Mouse (Mus musculus) skeletal muscle tissue, adult 2 months (tissue): ENCODE measurements around the gene Btf3.

Experiments used
- DNase-seq: peaks from one replicate; pipeline ENCODE4 v3.0.0-alpha.2; 2012; ENCODE audit warnings: low read depth, low spot score

Btf3 gene

GRCm38 (mm10) chr13:98336205-98336604, 19.4 kb upstream of the Btf3 start:
- no peak for DNase-seq

DNA sequence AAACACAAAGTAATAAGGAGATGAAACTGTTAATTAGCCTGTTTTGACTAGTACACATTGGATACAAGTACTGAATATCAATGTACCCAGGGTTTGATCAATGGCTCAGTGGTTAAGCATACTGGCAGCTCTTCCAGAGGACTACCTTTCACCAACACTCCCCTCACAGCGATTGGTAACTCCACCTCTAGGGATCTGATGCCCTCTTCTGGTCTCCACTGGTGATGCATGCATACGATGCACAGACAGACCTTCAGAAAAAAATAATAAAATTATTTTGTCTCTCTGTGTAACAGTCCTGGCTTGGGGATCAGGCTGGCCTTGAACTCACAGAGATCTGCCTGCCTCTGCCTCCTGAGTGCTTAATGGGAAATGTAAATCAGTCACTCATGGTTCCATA, 15.3 kb upstream of the Btf3 start:
- no peak for DNase-seq

- no peak for DNase-seq
Measured at GRCm38 (mm10) chr13:98325034-98325433, 8.2 kb upstream of the Btf3 start.

DNA sequence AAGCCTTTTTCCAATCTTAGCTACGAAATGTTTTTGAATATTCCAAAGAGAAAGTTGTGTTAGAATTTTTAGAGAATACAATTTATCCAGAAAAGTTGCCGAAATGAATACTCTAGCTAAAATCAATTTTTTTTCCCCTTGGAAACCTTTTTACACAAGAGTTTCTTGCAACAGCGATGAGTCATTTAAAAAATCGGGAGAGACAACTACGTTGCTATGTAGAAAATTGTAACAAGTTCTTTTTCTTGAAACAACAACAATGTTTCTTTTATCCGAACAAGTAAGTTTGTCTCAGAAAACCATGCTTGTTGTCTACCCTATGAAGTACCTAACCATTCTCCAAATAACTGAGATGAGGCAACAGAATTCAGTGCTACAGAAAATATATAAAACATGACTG, 1.1 kb upstream of the Btf3 start:
- no peak for DNase-seq

GRCm38 (mm10) chr13:98317246-98317677, 456 bp upstream of the Btf3 start:
- DNase-seq = no peak

GRCm38 (mm10) chr13:98316140-98316479, 696 bp downstream of the Btf3 start:
- no peak for DNase-seq

- DNase-seq = no peak
Measured at GRCm38 (mm10) chr13:98315124-98315523, 1.7 kb downstream of the Btf3 start.

- DNase-seq = no peak
Measured at GRCm38 (mm10) chr13:98313631-98314030, 3.2 kb downstream of the Btf3 start.

- DNase-seq = no peak
Measured at GRCm38 (mm10) chr13:98311597-98311996, 5.2 kb downstream of the Btf3 start.

GRCm38 (mm10) chr13:98308724-98309123, 8.1 kb downstream of the Btf3 start:
- no peak for DNase-seq

DNA sequence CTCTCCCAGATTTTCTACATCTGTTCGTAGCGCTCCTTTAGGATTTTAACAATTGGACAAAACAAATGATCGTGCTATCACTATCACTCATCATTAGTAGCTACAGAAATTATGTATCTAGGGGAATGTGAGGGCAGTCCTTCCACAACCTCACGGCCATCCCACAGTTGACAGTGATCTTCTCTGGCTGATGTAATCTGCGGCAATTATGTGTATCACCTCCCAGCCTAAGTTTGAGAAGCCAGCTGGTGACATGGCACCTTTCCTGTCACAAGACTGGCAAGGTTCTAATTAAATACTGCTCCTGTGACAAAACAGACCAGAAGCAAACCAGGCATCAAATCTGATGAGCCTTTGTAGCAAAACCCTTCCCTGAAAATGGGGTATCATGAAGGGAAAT, 8.8 kb downstream of the Btf3 start:
- DNase-seq = no peak

DNA sequence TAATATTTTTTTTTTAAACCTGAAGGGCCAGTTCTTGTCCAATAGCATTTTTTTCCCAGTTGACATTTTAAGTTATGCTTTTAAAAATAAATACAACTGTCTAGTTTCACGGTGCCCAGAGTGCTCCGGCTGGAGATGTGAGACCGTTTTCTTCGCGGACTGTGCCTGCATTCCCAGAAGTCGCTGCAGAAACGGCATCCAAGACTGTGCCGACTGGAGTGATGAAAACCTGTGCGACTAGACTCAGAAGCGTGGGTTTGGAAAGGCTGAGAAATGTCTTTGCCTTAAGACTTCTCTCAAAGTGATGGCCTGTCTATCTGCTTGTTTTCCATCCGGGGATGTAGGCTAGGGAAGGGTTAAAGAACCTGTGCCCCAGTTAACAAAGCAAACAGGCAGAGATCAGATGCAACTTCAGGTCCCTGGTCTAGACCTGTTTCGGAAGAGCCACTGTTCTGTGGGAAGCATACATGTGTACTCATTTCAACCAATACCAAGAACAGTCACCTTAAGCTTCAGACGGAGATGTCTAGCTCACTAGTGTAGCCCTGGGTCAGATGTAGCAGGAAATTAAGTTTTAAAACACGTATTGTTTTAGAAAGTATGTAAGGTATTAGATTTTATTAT, 9.8 kb downstream of the Btf3 start:
- DNase-seq = no peak

DNA sequence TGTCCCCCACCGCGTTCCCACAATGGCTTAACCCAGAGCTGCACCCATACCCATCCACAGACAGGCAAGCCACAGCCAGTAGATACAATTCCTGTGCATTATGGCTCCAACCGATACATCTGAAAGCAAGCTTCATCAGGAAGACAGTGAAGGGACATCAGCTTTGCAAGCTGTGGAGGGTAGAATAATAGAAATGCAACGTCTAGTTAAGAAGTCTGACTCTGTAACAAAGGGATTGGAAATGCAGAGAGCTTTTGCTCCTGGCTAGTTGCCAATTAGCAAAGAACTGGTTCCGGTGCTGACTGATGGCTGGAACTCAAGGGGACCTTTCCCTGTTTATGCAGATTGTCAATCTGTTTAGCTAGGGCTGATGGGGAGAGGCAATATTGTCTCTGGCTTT, 10.4 kb downstream of the Btf3 start:
- no peak for DNase-seq

DNA sequence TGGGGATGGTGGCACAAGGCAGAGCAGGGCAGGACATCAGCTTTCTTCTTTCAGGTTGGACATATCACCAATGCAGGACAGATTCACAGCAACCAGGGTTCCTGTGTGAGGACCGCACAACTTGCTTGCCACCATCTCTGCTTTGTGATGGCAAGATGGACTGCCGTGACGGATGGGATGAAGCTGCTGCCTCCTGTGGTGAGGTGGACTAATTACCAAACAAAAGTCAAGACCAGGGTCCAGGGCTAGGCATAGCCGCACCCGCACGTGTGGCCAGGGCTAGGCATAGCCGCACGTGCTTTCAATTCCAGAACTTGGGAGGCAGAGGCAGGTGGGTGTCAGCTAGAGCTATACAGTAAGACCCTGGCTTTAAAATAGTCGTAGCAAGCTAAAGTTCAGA, 11.5 kb downstream of the Btf3 start:
- DNase-seq = no peak

DNA sequence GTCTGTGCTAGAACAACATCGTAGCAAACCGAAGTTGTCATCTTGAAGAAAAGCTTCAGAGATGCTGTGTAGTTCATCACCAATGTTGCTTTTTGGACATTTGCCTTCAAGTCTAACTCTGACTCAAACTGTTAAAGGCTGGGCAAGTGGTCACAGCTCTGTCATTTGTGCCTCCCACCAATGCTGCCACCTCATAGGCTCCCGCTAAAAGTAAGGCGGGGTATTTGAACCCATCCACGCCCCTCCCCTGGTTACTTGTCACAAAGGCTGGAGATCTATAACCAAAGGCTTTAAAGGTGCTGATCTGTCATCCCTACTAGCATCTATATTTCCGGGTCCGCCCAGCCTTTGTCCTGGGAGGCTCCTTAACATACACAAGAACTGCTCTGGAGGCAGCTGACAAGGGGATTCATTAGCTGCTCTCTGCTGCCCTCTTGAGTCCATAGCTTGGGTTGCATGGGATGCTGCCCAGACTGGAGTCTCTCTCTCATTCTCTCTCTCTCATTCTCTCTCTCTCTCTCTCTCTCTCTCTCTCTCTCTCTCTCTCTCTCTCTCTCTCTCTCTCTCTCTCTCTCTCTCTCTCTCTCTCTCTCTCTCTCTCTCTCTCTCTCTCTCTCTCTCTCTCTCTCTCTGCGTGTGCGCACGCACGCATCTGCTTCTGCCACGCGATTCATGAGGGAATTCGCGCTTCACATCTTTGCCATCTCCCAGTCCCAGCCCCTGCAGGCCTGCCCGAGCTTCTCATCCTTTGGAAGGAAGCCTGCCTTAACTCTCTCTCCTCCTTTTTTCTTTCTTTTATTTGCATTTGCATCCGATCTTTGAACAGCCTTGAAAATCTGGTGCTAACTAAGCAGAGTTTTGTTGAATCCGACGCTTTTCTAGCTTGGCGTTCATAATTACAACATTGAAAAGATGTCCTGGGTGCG, 17.7 kb downstream of the Btf3 start:
- peak; percentile 35 for DNase-seq

DNA sequence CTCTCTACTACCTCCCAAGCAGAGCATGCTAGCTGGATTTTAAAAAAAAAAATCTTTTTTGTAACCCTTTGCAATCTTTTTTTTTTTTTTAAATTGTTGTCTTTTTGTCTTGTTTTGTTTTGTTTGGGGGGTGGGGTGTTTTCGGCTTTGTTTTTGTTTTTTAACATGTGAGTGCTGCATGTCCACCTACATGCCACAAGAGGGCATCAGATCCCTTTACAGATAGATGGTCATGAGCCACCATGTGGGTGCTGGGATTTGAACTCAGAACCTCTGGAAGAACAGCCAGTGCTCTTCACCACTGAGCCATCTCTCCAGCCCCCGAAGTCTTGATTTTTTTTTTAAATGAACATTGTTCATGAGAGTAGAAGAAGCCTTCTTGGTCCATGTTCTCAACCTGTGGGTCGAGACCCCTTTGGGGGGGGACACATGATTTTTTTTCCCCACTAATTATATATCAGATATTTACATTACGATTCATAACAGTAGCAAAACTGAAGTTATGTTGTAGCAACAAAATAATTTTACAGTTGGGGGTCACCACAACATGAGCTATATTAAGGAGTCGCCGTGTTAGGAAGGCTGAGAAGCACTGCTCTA, 18.8 kb downstream of the Btf3 start:
- no peak for DNase-seq

- no peak for DNase-seq
Measured at GRCm38 (mm10) chr13:98296072-98296471, 20.7 kb downstream of the Btf3 start.

DNA sequence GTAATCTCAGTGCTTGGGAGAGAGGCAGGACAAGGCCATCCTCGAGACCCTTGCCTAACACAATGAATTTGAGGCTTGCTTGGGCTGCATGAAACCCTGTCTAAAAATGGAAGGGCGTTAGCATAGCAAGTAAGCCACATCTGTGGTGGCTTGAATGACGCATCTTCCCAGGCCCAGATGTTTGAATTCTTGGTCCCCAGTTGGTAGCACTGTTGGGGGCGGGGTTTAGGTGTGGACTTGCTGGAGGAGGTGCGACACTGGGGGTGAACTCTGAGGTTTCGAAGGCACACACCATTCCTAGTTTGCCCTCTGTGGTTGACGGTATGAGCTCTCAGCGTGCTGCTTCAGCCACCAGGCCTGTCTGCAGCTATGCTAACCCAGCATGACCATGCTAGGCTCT, 25.1 kb downstream of the Btf3 start:
- no peak for DNase-seq

- DNase-seq = no peak
Measured at GRCm38 (mm10) chr13:98290719-98291118, 26.1 kb downstream of the Btf3 start.

- DNase-seq = no peak
Measured at GRCm38 (mm10) chr13:98280990-98281650, 35.7 kb downstream of the Btf3 start.

- no peak for DNase-seq
Measured at GRCm38 (mm10) chr13:98279686-98280085, 37.1 kb downstream of the Btf3 start, which contains the start of gene Gm21976. Gm21976 (plus strand) TSS chr13:98279887.

- no peak for DNase-seq
Measured at GRCm38 (mm10) chr13:98277501-98277900, 39.3 kb downstream of the Btf3 start.
